Mouse (Mus musculus): ENCODE data around the gene Spint2.

- TF ChIP-seq POLR2A (IDR thresholded peaks at IDR 0.05; ENCODE audit: control insufficient read depth, extremely low read depth, insufficient read depth, low read length, poor library complexity) = no peak
- no peak for TF ChIP-seq CTCF (IDR thresholded peaks at IDR 0.05; ENCODE audit: borderline replicate concordance, control insufficient read depth, extremely low read depth, insufficient read depth, low read length, poor library complexity)
These were observed 31.3 kb upstream of the Spint2 start for GRCm38 (mm10) chr7:29313051-29313450.

All from thymus, adult 2 months (tissue).